Mouse (Mus musculus): ENCODE measurements at regions not wholly inside any gene's neighbourhood (a gene's known extent, or its start where the extent isn't known, plus 50 kb on each side); places are given as distances from the start of the nearest gene placed in this dataset.
A peak's percentile ranks its signal among the peaks of the same experiment; 100 is the strongest.

DNA sequence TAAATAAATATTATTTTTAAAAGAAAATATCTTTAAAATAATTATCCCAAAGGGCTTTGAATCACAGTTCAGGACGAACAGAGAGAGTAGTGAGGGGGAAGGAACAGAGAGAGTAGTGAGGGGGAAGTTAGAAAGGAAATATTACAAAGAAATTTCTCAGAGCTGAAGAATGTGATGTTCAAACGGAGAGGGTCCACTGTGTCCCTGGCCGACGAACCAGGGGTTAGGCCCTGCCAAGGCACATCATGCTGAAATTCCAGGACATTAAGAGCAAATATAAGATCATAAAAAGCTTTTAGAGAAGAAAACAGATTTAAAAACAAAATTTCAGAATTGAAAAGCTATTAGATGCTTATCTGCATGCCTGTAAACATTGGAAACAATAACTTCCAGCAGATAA is 61.6 kb downstream of the Skor1 start:
- no peak for DNase-seq
- intact Hi-C loops (cut with DNase I), result no loop called here

GRCm38 (mm10) chr9:63086671-63087070 is 62.1 kb downstream of the Skor1 start:
- no peak for DNase-seq
- intact Hi-C loops (cut with DNase I), result no loop called here

DNA sequence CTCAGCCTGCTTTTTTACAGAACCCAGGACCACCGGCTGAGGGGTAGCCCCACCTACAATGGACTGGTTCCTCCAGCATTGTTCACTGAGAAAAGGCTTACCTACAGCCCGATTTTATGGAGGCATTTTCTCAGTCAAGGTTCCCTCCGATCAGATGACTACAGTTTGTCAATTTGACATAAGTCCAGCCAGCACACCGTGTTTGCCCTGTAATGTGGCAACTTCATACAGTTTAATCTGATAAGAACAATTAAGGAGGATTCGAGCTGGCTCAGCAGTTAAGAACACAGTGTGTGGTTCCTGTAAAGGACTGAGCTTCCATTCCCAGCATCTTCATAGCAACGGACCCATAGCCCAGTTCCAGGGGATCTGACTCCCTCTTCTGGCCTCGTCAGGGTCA is 65.9 kb downstream of the Skor1 start:
- DNase-seq, result no peak
- intact Hi-C loops (cut with DNase I), result no loop called here

DNA sequence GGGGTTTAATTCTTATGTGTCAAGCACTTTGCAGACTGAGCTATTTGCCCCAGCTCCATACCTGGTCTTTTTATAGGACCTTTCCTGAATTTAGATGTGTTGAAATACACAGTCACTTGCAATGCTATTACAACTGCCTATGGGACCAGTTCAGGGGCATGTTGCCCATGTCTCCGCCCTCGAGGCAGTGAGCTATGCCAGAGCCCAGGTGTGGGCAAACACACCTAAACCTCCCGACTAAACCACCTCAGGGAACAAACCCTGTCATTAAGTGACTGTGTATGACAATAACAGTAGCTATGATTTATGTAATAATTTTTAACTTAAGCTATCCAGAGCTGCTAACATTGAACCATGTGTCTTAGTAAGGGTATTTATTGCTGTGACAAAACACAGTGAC is 66.5 kb downstream of the Skor1 start:
- DNase-seq, result no peak
- intact Hi-C loops (cut with DNase I), result no loop called here

GRCm38 (mm10) chr9:63080406-63080805 is 68.4 kb downstream of the Skor1 start:
- no peak for DNase-seq
- intact Hi-C loops (cut with DNase I), result no loop called here

- intact Hi-C loops (cut with DNase I), result no loop called here
- DNase-seq, result no peak
Observed at GRCm38 (mm10) chr9:63075252-63075651, 73.5 kb downstream of the Skor1 start.

- intact Hi-C loops (cut with DNase I), result no loop called here
Observed at GRCm38 (mm10) chr9:63074803-63075202, 74.0 kb downstream of the Skor1 start.

DNA sequence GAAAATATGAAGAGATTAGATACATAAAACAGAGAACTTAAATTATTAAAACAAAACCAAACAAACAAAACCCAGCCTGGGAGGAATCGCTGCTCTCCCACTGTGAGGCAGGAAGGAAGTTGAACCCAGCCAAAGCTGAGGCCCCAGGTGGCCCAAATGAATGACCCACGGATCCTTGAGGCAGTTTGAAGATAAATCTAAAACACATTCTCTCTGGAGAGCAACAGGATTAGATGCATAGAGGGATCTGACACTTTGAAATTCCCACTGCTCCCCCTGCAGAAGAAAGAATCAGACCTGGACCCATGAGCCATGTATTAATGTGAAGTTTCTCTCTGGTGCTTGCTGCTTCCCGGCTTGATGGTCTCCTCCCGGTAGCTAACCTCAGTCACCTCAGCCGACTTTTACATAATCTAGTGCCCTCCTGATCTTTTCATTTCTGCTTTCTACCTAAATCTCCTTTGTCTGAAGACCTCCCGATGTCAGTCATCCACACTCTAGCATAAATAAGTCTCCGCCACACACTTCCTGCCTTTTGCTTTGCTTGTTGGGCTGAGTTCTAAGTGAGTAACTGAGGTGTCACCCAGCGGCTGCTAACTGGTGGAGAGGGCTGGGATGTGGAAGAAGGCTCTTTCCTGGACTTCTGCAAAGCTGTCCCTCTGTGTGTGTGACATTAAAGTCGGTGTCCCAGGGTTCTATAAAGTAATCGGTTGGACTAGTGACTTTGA is 74.6 kb downstream of the Skor1 start:
- intact Hi-C loops (cut with DNase I), result no loop called here
- no peak for DNase-seq

More at GRCm38 (mm10) chr9:63074803-63075202, 74.0 kb downstream of the Skor1 start:
- no peak for DNase-seq

DNA sequence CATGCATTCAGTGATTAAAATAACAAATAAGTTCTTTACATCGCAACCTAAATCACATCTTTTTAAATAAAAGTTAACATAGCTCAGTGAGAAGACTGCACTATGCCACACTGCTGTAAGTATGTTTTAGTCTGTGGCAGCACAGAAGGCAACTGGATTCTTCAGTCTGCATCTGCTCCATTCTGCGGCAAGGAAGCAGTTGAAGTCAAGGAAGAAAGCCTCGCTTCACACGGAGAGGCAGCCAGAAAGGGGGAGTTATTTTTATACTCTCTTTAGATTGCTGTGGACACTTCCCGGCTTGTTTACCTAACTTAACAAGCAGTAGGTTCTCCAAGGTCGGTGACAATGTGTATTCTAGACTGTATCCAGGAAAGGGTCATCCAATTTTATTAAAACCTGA is 77.7 kb downstream of the Skor1 start:
- intact Hi-C loops (cut with DNase I), result no loop called here
- DNase-seq, result no peak

DNA sequence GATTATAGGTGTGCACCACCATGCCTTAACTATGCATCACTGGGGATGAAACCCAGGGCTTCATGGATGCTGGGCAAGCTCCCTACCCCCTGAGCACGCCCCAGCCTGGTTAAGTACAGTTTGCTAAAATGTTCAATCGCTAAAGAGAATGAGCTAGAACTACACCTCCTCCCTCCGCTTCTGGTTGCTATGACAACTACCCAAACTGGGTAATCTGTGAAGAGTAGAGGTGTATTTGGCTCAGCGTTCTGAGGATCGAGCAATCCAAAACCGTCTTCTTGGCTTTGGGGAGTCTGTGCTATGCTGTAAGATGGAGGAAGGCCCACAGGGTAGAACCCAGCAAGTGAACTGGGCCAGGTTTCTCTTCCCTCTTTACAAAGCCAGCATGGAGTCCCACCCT is 78.8 kb downstream of the Skor1 start:
- no peak for DNase-seq

GRCm38 (mm10) chr9:63067054-63067406 is 79.3 kb upstream of the Pias1 start:
- intact Hi-C loops (cut with DNase I), result no loop called here
- no peak for DNase-seq

More for the DNA sequence above, 78.8 kb downstream of the Skor1 start:
- intact Hi-C loops (cut with DNase I), result no loop called here

- intact Hi-C loops (cut with DNase I), result no loop called here
- DNase-seq, result no peak
Observed at GRCm38 (mm10) chr9:63066384-63067053, 78.8 kb upstream of the Pias1 start.

DNA sequence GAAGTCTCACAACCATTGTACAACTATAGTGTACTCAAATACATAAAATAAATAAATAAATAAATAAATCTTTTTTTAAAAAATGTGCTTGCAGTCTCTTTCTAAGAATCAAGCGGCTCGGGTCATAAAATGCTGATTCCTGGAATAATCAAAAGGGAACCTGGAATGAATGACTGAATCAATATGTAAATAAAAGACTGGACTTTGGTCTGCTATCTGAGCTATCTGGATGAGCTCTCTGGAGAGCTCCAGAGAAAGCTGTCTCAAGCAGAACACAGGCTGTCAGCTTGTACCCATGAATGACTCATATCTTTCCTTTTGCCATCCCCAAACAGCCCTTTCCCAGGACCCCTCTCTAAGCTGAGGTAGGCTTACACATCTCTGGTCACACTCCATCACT is 75.8 kb upstream of the Pias1 start:
- no peak for DNase-seq
- intact Hi-C loops (cut with DNase I), result no loop called here

- DNase-seq, result no peak
- intact Hi-C loops (cut with DNase I), result no loop called here
Observed at GRCm38 (mm10) chr9:63060740-63061139, 73.0 kb upstream of the Pias1 start.

DNA sequence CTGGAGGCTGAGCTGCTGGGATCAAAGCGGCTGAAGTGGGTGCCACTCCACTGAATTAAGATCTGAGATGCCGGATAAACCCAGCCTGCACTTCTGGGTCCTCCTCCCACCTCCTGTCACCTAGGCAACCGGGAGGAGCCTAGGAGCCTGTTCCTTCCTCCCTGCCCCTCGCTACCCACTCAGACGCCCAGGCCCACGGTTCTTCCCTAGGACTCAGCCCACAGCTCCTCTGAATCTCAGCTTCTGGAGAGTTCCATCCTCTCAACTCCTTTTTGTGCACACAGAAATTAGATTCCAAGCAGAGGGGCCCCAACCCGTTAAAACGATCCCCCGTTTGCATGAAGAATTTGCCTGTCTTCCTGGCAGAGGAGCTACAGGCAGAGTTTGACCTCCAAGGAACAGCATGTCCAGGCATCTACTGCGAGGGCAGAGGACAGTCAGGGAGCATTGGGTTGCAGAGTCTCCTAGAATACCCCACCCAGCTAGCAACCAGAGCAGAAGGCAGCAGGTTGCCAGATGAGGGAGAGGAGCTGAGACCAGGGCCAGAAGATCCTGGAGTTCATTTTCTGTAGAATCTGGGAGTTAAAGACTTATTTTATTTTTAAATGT is 71.6 kb upstream of the Pias1 start:
- intact Hi-C loops (cut with DNase I), result no loop called here
- DNase-seq, result peak; percentile 66

DNA sequence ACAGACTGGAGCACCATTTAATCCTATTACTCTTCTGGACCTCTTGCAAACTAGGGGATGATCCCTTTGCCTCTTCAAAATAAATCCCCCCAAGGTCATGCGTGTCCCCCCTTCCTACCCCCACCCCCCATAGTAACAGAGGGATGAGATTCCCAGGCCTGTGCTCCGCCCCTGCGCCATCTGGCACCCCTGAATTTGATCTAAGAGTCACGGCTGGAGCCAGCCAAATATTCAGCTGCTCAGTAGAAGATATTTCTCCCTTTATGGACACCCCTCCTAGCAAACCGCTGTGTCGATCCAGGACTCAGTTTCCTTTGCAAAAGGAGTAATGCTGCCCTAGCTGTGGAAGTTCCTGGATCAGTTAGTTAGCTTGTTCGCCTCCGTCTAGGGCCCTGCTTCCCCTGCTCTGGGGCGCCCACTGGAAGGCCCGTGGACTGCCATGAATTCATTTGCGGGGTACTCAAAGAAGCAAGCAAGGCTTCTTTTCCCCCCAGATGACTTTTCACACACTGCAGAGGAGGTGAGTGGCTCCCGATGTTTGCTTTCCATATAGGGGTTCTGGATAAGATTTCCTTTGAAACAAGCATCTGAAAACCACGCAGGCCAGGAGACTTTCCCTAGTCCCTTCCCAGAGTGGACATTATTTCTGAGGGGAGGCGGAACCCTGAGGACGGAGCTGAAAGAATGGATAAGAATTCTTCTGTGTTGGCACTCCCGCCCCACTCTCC is 70.9 kb upstream of the Pias1 start:
- intact Hi-C loops (cut with DNase I), result no loop called here
- peak; percentile 76 for DNase-seq

DNA sequence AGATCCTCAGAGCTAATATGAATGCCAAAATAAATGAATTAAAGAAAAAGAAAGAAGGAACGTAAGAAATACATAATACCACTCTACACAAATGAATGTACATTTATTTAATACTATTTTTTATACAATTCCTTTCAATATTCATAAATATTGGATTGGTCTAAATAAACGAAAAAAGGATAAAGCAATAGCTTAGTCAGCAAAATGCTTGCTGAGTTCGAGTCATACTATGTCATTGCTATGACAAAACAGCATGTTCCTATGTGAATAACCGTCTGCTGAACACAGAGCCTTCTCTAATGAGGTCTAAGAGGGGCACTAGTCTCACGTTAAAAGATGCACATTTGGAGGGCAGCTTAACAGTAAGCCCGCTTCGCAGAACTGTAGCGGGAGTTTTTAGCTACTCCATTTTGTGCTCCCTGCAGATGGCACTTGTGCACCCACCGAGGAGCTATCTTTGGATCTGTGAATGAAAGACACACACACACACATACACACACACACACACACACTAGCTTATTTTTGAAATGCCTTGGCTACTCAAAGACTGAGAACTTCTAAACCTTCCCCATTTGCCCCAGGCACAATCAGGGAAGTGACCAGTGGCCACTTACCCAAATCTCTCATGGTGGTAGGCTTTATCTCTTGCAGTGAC is 69.1 kb upstream of the Pias1 start:
- intact Hi-C loops (cut with DNase I), result no loop called here
- no peak for DNase-seq

- no peak for DNase-seq
- intact Hi-C loops (cut with DNase I), result no loop called here
Observed at GRCm38 (mm10) chr9:63052181-63052580, 64.5 kb upstream of the Pias1 start.

- intact Hi-C loops (cut with DNase I), result no loop called here
Observed at GRCm38 (mm10) chr9:63051631-63052030, 63.9 kb upstream of the Pias1 start.

DNA sequence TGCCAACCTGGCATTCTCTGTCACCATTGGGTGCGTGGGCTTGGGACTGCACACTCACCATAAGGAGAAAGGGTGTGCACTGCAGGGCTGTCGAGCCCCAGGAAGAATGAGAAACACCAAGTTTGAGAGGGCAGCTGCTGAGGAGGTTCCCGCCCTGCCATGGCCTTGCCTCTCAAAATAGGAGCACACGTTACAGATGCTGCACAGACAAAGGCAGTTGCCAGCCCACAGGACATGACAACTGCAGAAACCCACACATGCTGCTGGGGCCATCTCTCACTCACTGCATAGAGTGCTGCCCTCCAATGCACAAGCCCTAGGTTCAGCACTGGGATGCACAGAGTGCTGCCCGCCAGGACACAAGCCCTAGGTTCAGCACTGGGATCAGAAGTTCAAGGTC is 61.6 kb upstream of the Pias1 start:
- intact Hi-C loops (cut with DNase I), result loop anchor here (5.0 kb wide), 1 partner anchor 57 kb away; no protein-coding TSS in a partner anchor
- no peak for DNase-seq

More at GRCm38 (mm10) chr9:63051631-63052030, 63.9 kb upstream of the Pias1 start:
- DNase-seq, result no peak

DNA sequence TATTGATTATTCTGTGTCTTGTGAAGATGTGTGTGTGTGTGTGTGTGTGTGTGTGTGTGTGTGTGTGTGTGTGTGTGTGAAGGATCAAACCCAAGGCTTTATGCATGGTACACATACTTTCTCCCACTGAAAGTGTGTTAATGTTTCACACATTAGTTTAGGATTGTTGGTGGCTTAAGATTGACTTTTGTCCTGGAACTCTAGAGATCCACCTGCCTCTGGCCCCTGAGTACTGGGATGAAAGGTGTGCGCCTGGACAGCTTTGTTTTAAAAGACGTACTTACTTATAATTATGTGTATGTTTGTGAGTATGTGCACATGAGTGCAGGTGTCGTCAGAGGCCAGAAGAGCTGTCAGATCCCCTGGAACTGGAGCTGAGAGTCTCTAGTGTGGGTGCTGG is 59.3 kb upstream of the Pias1 start:
- intact Hi-C loops (cut with DNase I), result loop anchor here (5.0 kb wide), 1 partner anchor 55 kb away; no protein-coding TSS in a partner anchor
- no peak for DNase-seq
